Comparison of ENCODE assay signal across 10 mouse cellular contexts in genomic region chr15:85041546-85042225, GRCm38 (mm10). TPM values are rescaled to one million over a fixed set of nuclear protein-coding genes. Genes with fewer than 3 reads are reported as not detected.
DNase-seq lines count a peak whose midpoint lies in the region; ATAC-seq and TF ChIP-seq lines count a peak whose summit lies in the region.
"Had no signal": no experiment of that assay in that cellular context is flagged by ENCODE, and none has a peak within 500 bp of the region (broad histone marks: within the 10 kb centered on the region; RNA-seq: fewer than 3 reads in every experiment).

No protein-coding gene starts in this region.

- no peak for DNase-seq in lung, postnatal 14 days
- no peak for DNase-seq in hindbrain, embryonic 14.5 days (ENCODE audit: low spot score)
- DNase-seq in cerebellum, adult 2 months, result no peak
- DNase-seq in cerebellum, adult 11-12 months, result no peak

- peaks cover under 1% of the 10 kb centered on the region; the same call in 1 of the 2 replicates for H3K36me3 ChIP-seq in lung, embryonic 15.5 days
- peaks cover 14% of the 10 kb centered on the region for H3K36me3 ChIP-seq in hindbrain, embryonic 14.5 days (replicated peaks; ENCODE audit: control insufficient read depth, insufficient read depth)
- H3K36me3 ChIP-seq in neural tube, embryonic 13.5 days, result peaks cover 14% of the 10 kb centered on the region

- no peak for TF ChIP-seq POLR2A in embryonic fibroblast, embryonic 13.5 days (IDR thresholded peaks at IDR 0.05; ENCODE audit: low read depth, low read length)
- TF ChIP-seq POLR2A in cerebellum, adult 2 months (IDR thresholded peaks at IDR 0.05; ENCODE audit: borderline replicate concordance, insufficient read depth, low read length), result no peak

- H3K9ac ChIP-seq in lung, embryonic 15.5 days, result no peak overlapping the region
- H3K9ac ChIP-seq in hindbrain, embryonic 14.5 days, result no peak overlapping the region
- H3K9ac ChIP-seq in neural tube, embryonic 13.5 days, result no peak overlapping the region

- no peaks in the 10 kb centered on the region for H3K27me3 ChIP-seq in lung, embryonic 15.5 days
- no peaks in the 10 kb centered on the region for H3K27me3 ChIP-seq in hindbrain, embryonic 14.5 days (ENCODE audit: control insufficient read depth, insufficient read depth, low read length)
- no peaks in the 10 kb centered on the region for H3K27me3 ChIP-seq in neural tube, embryonic 13.5 days
- H3K27me3 ChIP-seq in cerebellum, adult 2 months (ENCODE audit: control insufficient read depth, insufficient read depth, low read length), result no peaks in the 10 kb centered on the region

- WGBS in lung, embryonic 15.5 days, result 66% methylated on average over 10 of the region's 10 CpGs
- 75% methylated on average over 10 of the region's 10 CpGs for WGBS in hindbrain, embryonic 14.5 days
- WGBS in neural tube, embryonic 13.5 days, result 83% methylated on average over 10 of the region's 10 CpGs
- WGBS in cerebellum, adult 2 months, result 62% methylated on average over 10 of the region's 10 CpGs

- no peaks in the 10 kb centered on the region for H3K9me3 ChIP-seq in lung, embryonic 15.5 days
- H3K9me3 ChIP-seq in hindbrain, embryonic 14.5 days (ENCODE audit: control insufficient read depth, low read length), result no peaks in the 10 kb centered on the region
- H3K9me3 ChIP-seq in neural tube, embryonic 13.5 days, result no peaks in the 10 kb centered on the region

- H3K4me2 ChIP-seq in lung, embryonic 15.5 days, result no peak overlapping the region
- no peak overlapping the region for H3K4me2 ChIP-seq in hindbrain, embryonic 14.5 days (replicated peaks)
- H3K4me2 ChIP-seq in neural tube, embryonic 13.5 days, result no peak overlapping the region

- H3K4me1 ChIP-seq in lung, embryonic 15.5 days, result peaks cover 52% of the 10 kb centered on the region
- H3K4me1 ChIP-seq in embryonic fibroblast, embryonic 13.5 days (ENCODE audit: control insufficient read depth, insufficient read depth, low read length), result peaks cover 14% of the 10 kb centered on the region
- peaks cover 37% of the 10 kb centered on the region for H3K4me1 ChIP-seq in hindbrain, embryonic 14.5 days (replicated peaks; ENCODE audit: control insufficient read depth, insufficient read depth, low read length)
- H3K4me1 ChIP-seq in neural tube, embryonic 13.5 days (replicated peaks), result peaks cover 47% of the 10 kb centered on the region
- H3K4me1 ChIP-seq in cerebellum, adult 2 months (ENCODE audit: control insufficient read depth, insufficient read depth, low read length), result peaks cover 5% of the 10 kb centered on the region; the same call in 1 of the 2 replicates

- ATAC-seq in lung, embryonic 15.5 days (ENCODE audit: borderline replicate concordance, extremely low read depth, low FRiP score, low TSS enrichment), result no peak
- no peak for ATAC-seq in hindbrain, embryonic 14.5 days (ENCODE audit: low FRiP score)
- ATAC-seq in neural tube, embryonic 13.5 days (ENCODE audit: low read depth), result no peak
- ATAC-seq in erythroblast, adult 5-6 weeks (replicated peaks; ENCODE audit: low FRiP score, poor library complexity, severe bottlenecking), result no peak

- H3K4me3 ChIP-seq in lung, embryonic 15.5 days, result no peak overlapping the region
- no peak overlapping the region for H3K4me3 ChIP-seq in embryonic fibroblast, embryonic 13.5 days (ENCODE audit: insufficient read depth, low read length)
- H3K4me3 ChIP-seq in hindbrain, embryonic 14.5 days (replicated peaks; ENCODE audit: low read length), result no peak overlapping the region
- no peak overlapping the region for H3K4me3 ChIP-seq in neural tube, embryonic 13.5 days
- no peak overlapping the region for H3K4me3 ChIP-seq in cerebellum, adult 2 months (replicated peaks; ENCODE audit: insufficient read depth, low read depth, low read length)

- peak overlapping the region; percentile 90 for H3K27ac ChIP-seq in lung, embryonic 15.5 days
- peak overlapping the region; percentile 89 for H3K27ac ChIP-seq in embryonic fibroblast, embryonic 13.5 days (ENCODE audit: insufficient read depth, low read length)
- H3K27ac ChIP-seq in hindbrain, embryonic 14.5 days, result peak overlapping the region; percentile 82
- H3K27ac ChIP-seq in neural tube, embryonic 13.5 days (replicated peaks), result peak overlapping the region; percentile 76
- H3K27ac ChIP-seq in cerebellum, adult 2 months (ENCODE audit: insufficient read depth, low read length), result no peak overlapping the region

- TF ChIP-seq CTCF in embryonic fibroblast, embryonic 13.5 days (IDR thresholded peaks at IDR 0.05; ENCODE audit: borderline replicate concordance, insufficient read depth, low read length), result no peak
- TF ChIP-seq CTCF in cerebellum, adult 2 months (IDR thresholded peaks at IDR 0.05; ENCODE audit: borderline replicate concordance, insufficient read depth, low read depth, low read length), result no peak

RNA-seq across cellular contexts. Expression of gene Fam118a, which starts 12.9 kb away (rescaled TPM):
- polyA plus RNA-seq in lung, embryonic 15.5 days (2015; fragmentation: Nextera tagmentation; extraction: Ambion mirVana), result 35.0 TPM in 2 replicates
- 21.1 and 28.6 TPM in 2 replicates for polyA plus RNA-seq in embryonic fibroblast, embryonic 13.5 days (2011; ENCODE audit: insufficient read length, low read depth, missing spikeins)
- 30.5 and 32.3 TPM in 2 replicates for polyA plus RNA-seq in hindbrain, embryonic 14.5 days (2014; fragmentation: Nextera tagmentation; extraction: Ambion mirVana)
- 25.6 and 28.2 TPM in 2 replicates for polyA plus RNA-seq in neural tube, embryonic 13.5 days (2015; fragmentation: Nextera tagmentation; extraction: Ambion mirVana)
- polyA plus RNA-seq in cerebellum, adult 2 months (2012; rRNA removed), result 17.1 and 17.4 TPM in 2 replicates
- total RNA-seq in erythroblast, adult 5-6 weeks (2015; ENCODE audit: low replicate concordance), result 0.84 TPM in 1 of 2 replicates, not detected in the other
- 1.3 and 5.0 TPM in 2 replicates for total RNA-seq in erythroblast, adult 5-6 weeks (2017; ENCODE audit: low replicate concordance)

RNA-seq across cellular contexts. Expression of gene Upk3a, which starts 24.7 kb away (rescaled TPM):
- 8.5 and 9.1 TPM in 2 replicates for polyA plus RNA-seq in lung, embryonic 15.5 days (2015; fragmentation: Nextera tagmentation; extraction: Ambion mirVana)
- polyA plus RNA-seq in embryonic fibroblast, embryonic 13.5 days (2011; ENCODE audit: insufficient read length, low read depth, missing spikeins), result not detected in 2 replicates
- 0.89 and 1.4 TPM in 2 replicates for polyA plus RNA-seq in hindbrain, embryonic 14.5 days (2014; fragmentation: Nextera tagmentation; extraction: Ambion mirVana)
- polyA plus RNA-seq in neural tube, embryonic 13.5 days (2015; fragmentation: Nextera tagmentation; extraction: Ambion mirVana), result 0.59 and 0.65 TPM in 2 replicates
- polyA plus RNA-seq in cerebellum, adult 2 months (2012; rRNA removed), result 0.20 and 0.22 TPM in 2 replicates
- not detected in 2 replicates for total RNA-seq in erythroblast, adult 5-6 weeks (2015; ENCODE audit: low replicate concordance)
- total RNA-seq in erythroblast, adult 5-6 weeks (2017; ENCODE audit: low replicate concordance), result not detected in 2 replicates
- total RNA-seq: hematopoietic stem cell, adult 5-6 weeks had no signal
- polyA plus RNA-seq: liver, embryonic 16.5 days had no signal

RNA-seq across cellular contexts. Expression of gene 5031439G07Rik, which starts 53.3 kb away (rescaled TPM):
- 6.8 and 10.6 TPM in 2 replicates for polyA plus RNA-seq in lung, embryonic 15.5 days (2015; fragmentation: Nextera tagmentation; extraction: Ambion mirVana)
- polyA plus RNA-seq in embryonic fibroblast, embryonic 13.5 days (2011; ENCODE audit: insufficient read length, low read depth, missing spikeins), result 23.5 and 35.8 TPM in 2 replicates
- 19.2 and 27.8 TPM in 2 replicates for polyA plus RNA-seq in hindbrain, embryonic 14.5 days (2014; fragmentation: Nextera tagmentation; extraction: Ambion mirVana)
- 17.4 and 18.8 TPM in 2 replicates for polyA plus RNA-seq in neural tube, embryonic 13.5 days (2015; fragmentation: Nextera tagmentation; extraction: Ambion mirVana)
- polyA plus RNA-seq in cerebellum, adult 2 months (2012; rRNA removed), result 100 and 116 TPM in 2 replicates
- 5.6 and 6.0 TPM in 2 replicates for total RNA-seq in erythroblast, adult 5-6 weeks (2015; ENCODE audit: low replicate concordance)
- 5.4 and 5.7 TPM in 2 replicates for total RNA-seq in erythroblast, adult 5-6 weeks (2017; ENCODE audit: low replicate concordance)
